Mouse (Mus musculus) liver, embryonic 11.5 days (tissue): Measurements from ENCODE around the gene Mrps15. TPM values are rescaled to one million over a fixed set of nuclear protein-coding genes. Genes with fewer than 3 reads are reported as not detected.
A peak's percentile ranks its signal among the peaks of the same experiment; 100 is the strongest.

ENCODE experiments used
- ATAC-seq: fragments of 200-750 bp; cut with Nextera tagmentation; replicated peaks from 2 replicates; pipeline ENCODE4 v1.8.0; 2017; ENCODE audit warnings: moderate number of reproducible peaks, mild to moderate bottlenecking, moderate TSS enrichment, moderate library complexity; ENCODE audit not compliant: low FRiP score
- DNase-seq: peaks from one replicate; pipeline ENCODE4 v3.0.0-alpha.2; 2017; ENCODE audit warnings: low spot score
- H3K27ac ChIP-seq: fragments of 300-500 bp; sonication (generic); 2 replicates; pipeline ENCODE4 v1.5.1; 2014; ENCODE audit warnings: mild to moderate bottlenecking, low read depth, low read length, control low read depth
- H3K27me3 ChIP-seq: fragments of 300-500 bp; sonication (generic); replicated peaks from 2 replicates; pipeline ENCODE4 v1.6.1; 2014; ENCODE audit warnings: low read length, mixed read lengths; ENCODE audit not compliant: control insufficient read depth, insufficient read depth
- H3K36me3 ChIP-seq: fragments of 300-500 bp; sonication (generic); 2 replicates; pipeline ENCODE4 v1.6.1; 2014; ENCODE audit warnings: mild to moderate bottlenecking, low read length, moderate library complexity, mixed read lengths; ENCODE audit not compliant: control insufficient read depth, insufficient read depth
- H3K4me1 ChIP-seq: fragments of 300-500 bp; sonication (generic); replicated peaks from 2 replicates; pipeline ENCODE4 v1.6.1; 2014; ENCODE audit warnings: low read length, mixed read lengths; ENCODE audit not compliant: control insufficient read depth, insufficient read depth
- H3K4me2 ChIP-seq: fragments of 300-500 bp; sonication (generic); 2 replicates; pipeline ENCODE4 v1.6.1; 2014; ENCODE audit warnings: mild to moderate bottlenecking, control low read depth, moderate library complexity
- H3K4me3 ChIP-seq: fragments of 300-500 bp; sonication (generic); 2 replicates; pipeline ENCODE4 v1.5.1; 2014; ENCODE audit warnings: low read depth, low read length, control low read depth
- H3K9ac ChIP-seq: fragments of 300-500 bp; sonication (generic); 2 replicates; pipeline ENCODE4 v1.6.1; 2014; ENCODE audit warnings: low read depth, low read length, control low read depth
- H3K9me3 ChIP-seq: fragments of 300-500 bp; sonication (generic); 2 replicates; pipeline ENCODE4 v1.6.1; 2016; ENCODE audit warnings: low read length, inconsistent platforms, mixed read lengths; ENCODE audit not compliant: control insufficient read depth
- WGBS: fragments of 180-500 bp; shearing (Covaris S2); extraction: QIAGEN DNeasy Blood & Tissue Kit; methylation state at CpG from one replicate; pipeline ENCODE4 v1.1.7; 2014; 5-methylcytosine and 5-hydroxymethylcytosine counted together
- polyA plus RNA-seq: library from polyadenylated mRNA; unstranded; fragments of >200 nt; fragmentation: Nextera tagmentation; extraction: Ambion mirVana; gene quantifications from 2 replicates; pipeline ENCODE4 v1.2.1, GENCODE M21; 2014

Gene Mrps15
- polyA plus RNA-seq, 1 experiment from 2014 or later = 190 TPM

GRCm38 (mm10) chr4:126102061-126102841, 55.5 kb downstream of the Mrps15 start:
- WGBS = 39% methylated on average over 7 of the region's 7 CpGs
- Histone ChIP-seq H3K4me3 (peak overlapping the region; percentile 88), H3K36me3 (0 out of 2 replicates have a peak, but pooled peaks cover 3% of the 10 kb centered on the region), H3K27ac (peak overlapping the region; percentile 98), H3K9me3 (no peaks in the 10 kb centered on the region), H3K4me2 (peak overlapping the region; percentile 98), H3K9ac (peak overlapping the region; percentile 73), H3K4me1 (peaks cover 55% of the 10 kb centered on the region), H3K27me3 (no peaks in the 10 kb centered on the region)
- peak; percentile 40; the same call in 1 of the 2 replicates for ATAC-seq
- DNase-seq = no peak

- no peaks in the 10 kb centered on the region for H3K9me3 ChIP-seq
- WGBS = under 1% methylated on average over 15 of the region's 15 CpGs
- ATAC-seq (peak; percentile 78), DNase-seq (peak; percentile 78)
- H3K27me3 ChIP-seq = no peaks in the 10 kb centered on the region
- peaks cover 61% of the 10 kb centered on the region for H3K4me1 ChIP-seq
- peak overlapping the region; percentile 98 for H3K27ac ChIP-seq
- peak overlapping the region; percentile 98 for H3K4me2 ChIP-seq
- peak overlapping the region; percentile 88 for H3K4me3 ChIP-seq
- H3K36me3 ChIP-seq = 0 out of 2 replicates have a peak, but pooled peaks cover 3% of the 10 kb centered on the region
- H3K9ac ChIP-seq = peak overlapping the region; percentile 73
These were observed 56.4 kb downstream of the Mrps15 start for GRCm38 (mm10) chr4:126103057-126103581.

- no peaks in the 10 kb centered on the region for H3K27me3 ChIP-seq
- H3K9ac ChIP-seq = peak within 1 kb of the TSS; percentile 84
- under 1% methylated on average over 34 of the region's 34 CpGs for WGBS
- ATAC-seq (peak; percentile 90), DNase-seq (peak; percentile 96)
- H3K4me2 ChIP-seq = peak within 1 kb of the TSS; percentile 98
- no peaks in the 10 kb centered on the region for H3K9me3 ChIP-seq
- peak within 1 kb of the TSS; percentile 98 for H3K27ac ChIP-seq
- H3K4me3 ChIP-seq = peak within 1 kb of the TSS; percentile 88
- H3K4me1 ChIP-seq = peaks cover 64% of the 10 kb centered on the region
- H3K36me3 ChIP-seq = 0 out of 2 replicates have a peak, but pooled peaks cover 3% of the 10 kb centered on the region
These were observed 56.9 kb downstream of the Mrps15 start, which contains the start of gene Stk40 for GRCm38 (mm10) chr4:126103590-126104068. TSS of gene Stk40 (plus strand) at chr4:126103957.

GRCm38 (mm10) chr4:126104261-126105075, 57.7 kb downstream of the Mrps15 start:
- Histone ChIP-seq H3K27me3 (no peaks in the 10 kb centered on the region), H3K4me1 (peaks cover 62% of the 10 kb centered on the region), H3K36me3 (no peaks in the 10 kb centered on the region), H3K4me3 (peak overlapping the region; percentile 88), H3K27ac (0 out of 2 replicates have a peak overlapping the region, but pooled peaks have one; percentile 42), H3K9me3 (no peaks in the 10 kb centered on the region), H3K4me2 (peak overlapping the region; percentile 98), H3K9ac (peak overlapping the region; percentile 84)
- no peak for DNase-seq
- 0 out of 2 replicates have a peak, but pooled peaks have one; percentile 1 for ATAC-seq
- 2% methylated on average over 34 of the region's 34 CpGs for WGBS

Other genes with a start within 250 kb of the Mrps15 start
- 2.4 and 3.1 TPM in 2 replicates for gene Csf3r, start 22.4 kb upstream of the Mrps15 start, polyA plus RNA-seq
- 6.6 TPM in 2 replicates for gene Oscp1, start 11.6 kb downstream of the Mrps15 start, polyA plus RNA-seq
- gene Lsm10, start 49.7 kb downstream of the Mrps15 start, polyA plus RNA-seq = 46.6 and 53.3 TPM in 2 replicates
- gene Stk40, start 57.0 kb downstream of the Mrps15 start, polyA plus RNA-seq = 24.4 and 26.7 TPM in 2 replicates
- 25.3 and 28.1 TPM in 2 replicates for gene Eva1b, start 100.8 kb downstream of the Mrps15 start, polyA plus RNA-seq
- 2.3 TPM in 2 replicates for gene Sh3d21, start 116.6 kb downstream of the Mrps15 start, polyA plus RNA-seq
- gene Thrap3, start 155.8 kb downstream of the Mrps15 start, polyA plus RNA-seq = 199 and 207 TPM in 2 replicates
- 26.5 and 28.9 TPM in 2 replicates for gene Map7d1, start 209.4 kb downstream of the Mrps15 start, polyA plus RNA-seq
- 20.6 and 26.8 TPM in 2 replicates for gene Trappc3, start 215.4 kb downstream of the Mrps15 start, polyA plus RNA-seq
- 1.9 and 2.2 TPM in 2 replicates for gene Col8a2, start 239.9 kb downstream of the Mrps15 start, polyA plus RNA-seq